Mouse (Mus musculus) embryo, embryonic 11 days (tissue): Measurements from ENCODE around the gene Hrc.
A peak's percentile ranks its signal among the peaks of the same experiment; 100 is the strongest.

Experiments
- DNase-seq: peaks from one replicate; pipeline ENCODE4 v3.0.0-alpha.2; 2015

Gene Hrc

GRCm38 (mm10) chr7:45335056-45335455 lies at the start of gene Hrc:
Hrc (plus strand) TSS chr7:45335290.
- DNase-seq: no peak

DNA sequence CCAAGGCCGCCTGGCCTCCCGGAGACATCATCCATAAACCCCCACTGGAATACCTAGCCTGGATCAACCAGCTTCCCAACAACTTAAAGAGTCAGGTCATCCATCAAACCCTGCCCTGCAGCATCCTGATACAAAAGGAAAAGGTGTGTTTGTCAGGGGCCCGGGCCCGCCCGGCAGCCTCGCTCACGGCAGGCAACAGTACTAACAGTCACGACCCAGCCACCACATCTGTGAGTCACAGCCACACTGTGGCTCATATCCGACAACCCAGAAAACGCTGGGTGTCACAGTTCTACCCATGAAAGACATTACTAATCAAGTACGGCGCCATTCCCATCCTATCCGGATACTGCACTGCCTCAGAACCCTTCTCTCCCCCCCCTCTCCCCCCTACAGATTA lies 48.6 kb upstream of the Hrc start:
- no peak for DNase-seq

DNA sequence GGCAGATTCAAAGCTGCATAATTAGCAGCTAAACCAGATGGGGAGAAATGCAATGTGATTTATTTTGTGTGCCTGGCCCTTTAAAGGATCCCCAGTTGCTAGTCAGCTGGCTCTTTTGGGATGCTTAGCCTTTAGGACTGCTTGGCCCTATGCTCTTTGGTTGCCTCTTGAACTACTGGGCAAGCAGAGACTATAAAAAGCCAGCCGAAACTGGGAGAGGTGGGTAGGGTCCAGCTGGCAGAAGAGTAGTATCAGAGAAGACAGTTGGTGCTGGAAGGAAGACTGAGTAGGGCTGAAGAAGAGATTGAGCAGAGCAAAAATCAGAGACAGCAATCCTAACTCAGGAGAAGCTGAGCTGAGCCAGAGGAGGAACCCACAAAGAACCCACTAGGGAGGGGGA lies 38.5 kb upstream of the Hrc start:
- no peak for DNase-seq

GRCm38 (mm10) chr7:45297563-45297962 lies 37.5 kb upstream of the Hrc start:
- DNase-seq: no peak

DNA sequence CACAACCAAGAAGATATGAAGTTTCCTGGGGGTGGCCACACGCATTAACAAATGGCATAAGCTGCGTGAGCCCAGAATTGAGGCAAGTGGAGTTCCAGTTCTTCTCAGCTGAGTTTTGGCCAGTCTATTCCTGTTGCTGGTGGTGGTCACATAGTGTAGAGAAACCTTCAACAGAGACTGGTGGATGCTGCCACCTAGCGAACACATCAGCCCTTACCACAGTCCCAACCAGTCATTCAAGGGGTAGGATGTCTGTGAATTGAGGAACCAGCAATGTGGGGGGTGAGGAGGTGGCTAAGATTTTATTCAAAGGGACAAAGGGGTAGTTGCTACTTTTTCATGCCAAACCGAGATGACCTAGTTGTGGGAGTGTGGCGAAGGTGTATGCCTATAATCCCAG lies 35.3 kb upstream of the Hrc start:
- peak; percentile 80 for DNase-seq

- peak; percentile 72 for DNase-seq
Measured at GRCm38 (mm10) chr7:45300270-45300669, 34.8 kb upstream of the Hrc start.

DNA sequence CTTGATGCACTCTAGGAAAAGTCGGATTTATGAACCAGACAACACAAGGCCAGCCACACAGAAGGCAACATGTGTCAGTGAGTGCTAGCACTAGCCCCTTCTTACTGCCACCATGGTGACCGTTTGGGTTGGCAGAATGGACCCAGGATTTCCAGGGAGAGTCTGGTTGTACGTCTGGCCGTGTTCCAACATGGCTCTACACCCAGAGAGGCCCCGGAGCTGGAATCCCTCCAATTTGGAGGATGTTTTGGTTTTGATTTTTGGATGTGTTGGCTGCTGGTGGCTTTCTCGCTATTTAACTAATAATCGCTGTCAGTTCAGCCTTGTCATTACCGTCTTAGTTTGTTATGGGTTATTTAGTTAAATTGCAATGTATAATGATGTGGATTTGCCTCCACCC lies 32.5 kb upstream of the Hrc start:
- no peak for DNase-seq

DNA sequence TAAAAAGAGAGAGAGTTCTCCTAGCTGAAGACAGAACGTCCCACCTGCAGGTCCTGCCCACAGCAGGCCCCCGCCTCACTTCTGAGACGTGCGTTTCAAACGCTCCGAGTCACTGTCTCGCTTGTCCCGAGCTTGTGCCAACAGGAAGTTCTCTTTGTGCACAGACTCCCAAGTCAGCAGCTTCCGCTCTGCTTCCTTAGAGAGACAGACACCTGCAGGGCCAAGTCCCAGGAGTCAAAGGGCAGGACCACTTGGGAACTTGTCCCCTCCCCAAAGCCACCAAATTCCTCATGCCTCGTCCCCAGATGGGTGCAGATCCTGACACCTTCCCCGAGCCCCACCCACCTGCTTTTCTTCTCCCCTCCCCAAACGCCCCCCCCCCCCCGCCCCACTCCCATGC lies 30.2 kb upstream of the Hrc start:
- peak; percentile 9 for DNase-seq

- peak; percentile 86 for DNase-seq
Measured at GRCm38 (mm10) chr7:45305275-45305674, 29.8 kb upstream of the Hrc start.

DNA sequence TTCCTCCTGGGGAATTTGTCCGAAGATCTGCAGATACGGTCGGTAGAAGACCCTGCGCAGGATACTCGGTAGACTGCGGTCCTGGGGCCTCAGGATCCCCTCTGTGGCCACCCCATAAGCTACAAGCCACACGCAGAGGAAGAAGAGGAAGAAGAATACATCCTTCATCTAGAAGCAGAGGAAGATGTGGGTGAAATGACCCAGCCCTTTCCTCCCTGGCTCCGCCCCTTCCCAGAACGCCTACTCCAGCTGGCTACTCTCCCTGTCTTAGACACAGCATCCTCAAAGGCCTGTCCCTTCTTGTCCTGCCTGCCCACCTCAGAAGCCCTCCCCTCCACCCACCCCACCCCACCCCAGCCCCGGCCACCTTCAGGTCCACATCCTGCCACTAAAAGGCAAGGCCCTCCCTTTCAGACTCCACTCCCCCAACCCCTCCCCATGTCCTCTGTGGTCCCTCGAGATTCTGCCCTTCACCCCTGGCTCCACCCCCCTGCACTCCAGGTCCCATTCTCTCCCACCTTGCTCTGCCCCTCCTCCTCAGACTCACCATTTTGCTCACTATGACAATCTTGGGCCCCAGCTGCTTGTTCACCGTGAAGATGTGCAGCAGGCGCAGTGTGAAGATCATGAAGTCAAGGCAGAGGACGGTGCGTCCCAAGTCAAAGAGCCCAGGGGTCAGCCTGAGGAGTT lies 26.4 kb upstream of the Hrc start:
- no peak for DNase-seq

DNA sequence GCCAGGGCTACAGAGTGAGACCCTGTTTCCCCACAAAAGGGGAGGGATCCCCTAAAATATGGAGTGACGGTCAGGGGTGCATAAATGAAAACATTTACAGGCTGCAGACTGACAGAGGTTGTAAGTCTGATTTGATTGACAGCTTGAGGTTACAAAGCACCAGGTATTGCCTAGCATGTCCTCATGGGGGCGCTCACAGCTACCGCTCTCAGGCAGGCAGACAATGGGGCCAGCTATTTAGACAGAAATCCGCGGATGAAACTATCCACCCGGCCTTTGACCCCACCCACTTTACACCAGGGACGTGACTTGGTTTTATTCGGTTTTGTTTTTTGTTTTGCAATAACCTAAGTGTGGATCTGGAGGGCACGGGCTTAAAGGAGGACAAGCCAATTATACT lies 25.6 kb upstream of the Hrc start:
- DNase-seq: peak; percentile 79

- DNase-seq: no peak
Measured at GRCm38 (mm10) chr7:45312023-45312422, 23.1 kb upstream of the Hrc start.

DNA sequence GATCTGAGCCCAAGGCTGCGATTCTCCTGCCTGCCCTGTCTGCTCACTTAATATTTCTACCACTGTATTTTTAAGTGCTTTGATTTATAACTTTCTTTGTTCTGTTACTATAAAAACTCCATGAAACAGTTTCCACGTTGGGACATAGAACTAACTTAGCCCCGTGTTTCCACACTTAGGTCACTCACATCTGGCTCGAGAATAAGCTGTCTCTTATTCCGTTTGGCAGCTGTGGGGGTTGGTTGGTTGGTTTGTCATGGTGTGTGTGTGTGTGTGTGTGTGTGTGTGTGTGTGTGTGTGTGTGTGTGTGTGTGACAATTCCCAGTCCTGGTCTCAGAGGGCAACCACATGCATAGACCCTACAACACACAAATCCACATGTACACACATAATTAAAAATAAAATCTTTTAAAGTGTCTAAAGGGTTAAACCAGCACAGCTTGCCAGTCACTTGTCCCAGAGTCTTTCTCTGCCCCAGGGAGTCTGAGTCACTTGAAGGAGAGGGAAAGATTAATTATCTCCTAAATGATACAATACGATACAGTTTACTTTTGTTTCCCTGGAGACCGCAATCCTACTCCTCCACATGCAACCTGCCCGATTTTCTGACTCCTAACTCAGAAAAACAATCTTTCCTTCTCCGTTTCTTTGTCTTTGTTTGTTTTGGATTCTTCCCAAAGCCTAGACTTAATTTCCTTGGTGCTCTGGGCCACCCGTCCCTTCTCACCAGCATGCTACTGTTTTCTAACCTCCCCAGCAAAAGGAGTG lies 22.2 kb upstream of the Hrc start:
- peak; percentile 45 for DNase-seq

- peak; percentile 10 for DNase-seq
Measured at GRCm38 (mm10) chr7:45313495-45313894, 21.6 kb upstream of the Hrc start.

DNA sequence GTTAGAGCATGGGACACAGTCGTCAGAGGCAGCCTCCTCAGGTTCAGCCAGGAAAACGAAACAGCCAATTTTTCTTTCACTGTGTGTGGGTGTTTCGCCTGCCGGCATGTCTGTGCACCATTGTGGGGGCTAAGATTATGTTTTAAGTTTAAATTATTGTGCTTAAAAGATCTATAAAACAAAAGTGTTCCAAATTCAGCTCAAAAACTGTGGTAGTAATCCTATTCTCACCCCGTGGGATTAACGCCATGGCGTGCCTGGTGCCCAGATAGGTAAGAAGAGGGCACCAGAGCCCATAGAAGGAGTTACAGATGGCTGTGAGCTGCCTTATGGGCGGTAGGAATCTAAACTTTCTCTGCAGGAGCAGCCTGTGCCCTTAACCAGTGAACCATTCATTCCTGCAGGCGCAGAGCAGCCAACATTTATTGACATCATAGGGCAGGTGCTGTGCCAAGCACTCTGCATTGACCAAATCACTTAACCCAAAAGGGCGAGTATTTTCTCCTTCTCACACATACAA lies 19.8 kb upstream of the Hrc start:
- DNase-seq: no peak

GRCm38 (mm10) chr7:45316536-45316935 lies 18.6 kb upstream of the Hrc start:
- no peak for DNase-seq

DNA sequence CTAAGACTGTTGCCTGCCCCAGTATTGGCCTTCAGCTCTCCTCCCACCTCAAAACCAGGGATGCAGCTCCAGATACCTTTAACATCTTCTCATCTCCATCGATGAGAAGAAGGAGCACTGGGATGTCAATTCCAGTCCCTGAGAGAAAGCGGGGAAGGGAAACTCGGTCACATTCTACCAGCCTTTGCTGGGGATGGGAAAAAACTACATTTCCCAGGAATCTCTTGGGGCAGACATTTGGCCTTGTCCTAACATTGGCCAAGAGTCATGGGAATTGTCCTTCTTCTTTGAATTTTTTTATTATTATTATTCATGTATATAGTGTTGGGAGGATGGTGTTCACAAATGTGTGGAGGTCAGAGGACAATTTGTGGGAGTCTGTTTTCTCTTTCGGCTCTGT lies 12.8 kb upstream of the Hrc start:
- no peak for DNase-seq

DNA sequence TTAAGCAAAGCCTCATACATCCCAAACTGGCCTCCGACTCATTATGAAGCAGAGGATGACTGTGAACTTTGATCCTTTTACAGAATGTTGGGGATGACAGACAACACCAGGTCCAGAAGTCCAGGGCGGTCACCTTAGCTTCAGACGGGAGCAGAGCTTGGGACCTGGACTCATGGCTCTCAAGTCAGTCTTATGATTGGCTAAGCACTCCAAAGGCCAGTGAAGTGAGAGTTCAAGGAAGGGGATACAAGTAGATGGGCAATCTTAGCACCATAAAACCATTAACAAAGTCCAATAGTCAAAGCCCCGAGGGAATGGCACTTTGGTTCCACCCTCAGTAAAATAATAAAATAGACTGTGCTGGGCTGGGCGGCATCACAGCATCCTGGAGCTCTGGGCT lies 12.0 kb upstream of the Hrc start:
- DNase-seq: no peak

DNA sequence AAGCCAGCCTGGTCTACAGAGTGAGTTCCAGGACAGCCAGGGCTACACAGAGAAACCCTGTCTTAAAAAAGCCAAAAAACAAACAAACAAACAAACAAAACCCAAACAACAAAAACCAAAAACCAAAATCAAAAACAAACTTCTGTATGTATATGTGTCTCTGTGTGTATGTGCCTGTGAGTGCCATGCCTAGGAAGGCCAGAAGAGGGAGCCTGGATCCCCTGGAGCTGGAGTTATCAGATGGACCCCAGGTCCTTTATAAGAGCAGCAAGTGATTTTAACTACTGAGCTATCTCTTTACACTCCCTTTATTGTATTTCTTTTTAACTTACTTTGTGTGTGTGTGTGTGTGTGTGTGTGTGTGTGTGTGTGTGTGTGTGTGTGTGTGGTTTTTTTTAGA lies 9.3 kb upstream of the Hrc start:
- DNase-seq: no peak

DNA sequence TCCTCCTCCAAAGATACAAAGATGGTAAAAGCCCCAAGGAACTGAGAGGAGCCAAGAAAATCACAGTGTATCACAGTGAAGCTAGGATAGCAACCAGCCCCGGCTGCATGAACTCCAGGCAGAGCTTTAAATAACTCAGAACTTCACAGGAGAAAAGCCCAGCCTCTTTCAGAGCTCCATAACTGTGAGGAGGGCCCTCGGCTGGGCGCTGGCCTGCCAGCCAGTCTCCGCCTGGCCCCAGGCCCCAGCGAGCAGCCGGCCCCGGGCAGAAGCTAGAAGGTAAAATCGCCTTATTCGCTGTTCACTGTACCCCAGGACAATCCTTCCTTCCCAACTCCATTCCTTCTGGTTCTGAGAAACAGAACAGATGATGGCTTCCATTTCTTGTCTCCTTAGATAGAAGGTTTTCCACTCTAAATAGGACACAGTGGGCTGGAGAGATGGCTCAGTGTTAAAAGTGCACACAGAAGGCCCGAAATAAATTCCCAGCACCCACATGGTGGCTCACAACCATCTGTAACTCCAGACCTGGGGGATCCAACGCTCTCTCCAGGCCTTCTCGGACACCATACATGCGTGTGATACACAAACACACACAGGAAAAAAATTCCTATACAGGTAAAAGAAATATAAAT lies 6.1 kb upstream of the Hrc start:
- DNase-seq: no peak

GRCm38 (mm10) chr7:45331502-45331901 lies 3.6 kb upstream of the Hrc start:
- DNase-seq: no peak

DNA sequence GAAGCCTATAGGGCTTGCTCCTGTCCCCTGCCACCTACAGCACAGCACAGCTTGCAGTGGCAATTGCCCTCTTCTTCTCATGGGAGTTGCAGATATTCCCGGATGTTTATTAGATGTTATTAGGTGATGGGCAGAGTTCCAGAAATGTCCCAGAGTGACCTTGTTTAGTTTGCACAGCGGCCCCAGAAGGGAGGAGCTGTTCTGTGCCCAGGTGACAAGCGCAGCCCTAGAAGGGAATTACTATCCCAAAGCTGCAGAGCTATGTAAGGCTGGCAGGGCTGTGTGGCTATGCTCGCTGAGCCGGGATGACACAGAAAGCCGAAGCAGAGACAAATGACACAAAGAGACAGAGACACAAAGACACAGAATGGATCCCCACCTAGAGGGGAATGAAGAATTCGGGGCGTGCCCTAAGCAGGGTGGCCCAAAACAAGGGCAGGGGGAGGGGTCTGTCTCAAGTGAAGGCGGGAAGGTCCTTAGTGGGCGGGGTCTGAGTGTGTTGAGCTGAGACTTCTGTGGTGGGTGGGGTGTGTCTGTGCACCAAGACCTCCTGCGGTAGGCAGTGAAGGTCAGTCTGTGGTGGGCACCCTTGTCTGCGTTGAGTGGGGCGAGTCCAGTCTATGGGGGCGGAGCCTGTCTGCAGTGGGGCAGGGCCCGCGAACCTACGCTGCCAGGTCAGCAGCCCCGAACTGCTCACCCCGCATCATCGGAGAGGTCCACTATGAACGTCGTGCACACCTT lies 2.2 kb upstream of the Hrc start:
- peak; percentile 83 for DNase-seq

- peak; percentile 89 for DNase-seq
Measured at GRCm38 (mm10) chr7:45333431-45333982, 1.6 kb upstream of the Hrc start, which contains the start of gene Trpm4. Trpm4 (minus strand) TSS chr7:45333780.
